Mouse (Mus musculus) layer of hippocampus, postnatal 36 days (tissue): ENCODE measurements around the gene Emg1. TPM values are rescaled to one million over a fixed set of nuclear protein-coding genes. Genes with fewer than 3 reads are reported as not detected.

Experiments used
- DNase-seq, 2 experiments: peaks; one replicate each; pipeline ENCODE4 v3.0.0; 2022
- microRNA-seq, 2 experiments: library from miRNA; unstranded; fragments of <30 nt; microRNA quantifications; one replicate each; pipeline ENCODE4 v1.2.0; 2021
- total RNA-seq, 2 experiments: library from RNA; stranded (reverse); gene quantifications; 2 replicates each; pipeline ENCODE4 v1.2.3; 2021

Gene Emg1
- total RNA-seq, 2 experiments from 2014 or later = 54.3 to 64.9 TPM

- no peak for DNase-seq
Measured at GRCm38 (mm10) chr6:124679486-124679885, 32.5 kb downstream of the Emg1 start.

- DNase-seq = no peak
Measured at GRCm38 (mm10) chr6:124678769-124679168, 33.2 kb downstream of the Emg1 start.

DNA sequence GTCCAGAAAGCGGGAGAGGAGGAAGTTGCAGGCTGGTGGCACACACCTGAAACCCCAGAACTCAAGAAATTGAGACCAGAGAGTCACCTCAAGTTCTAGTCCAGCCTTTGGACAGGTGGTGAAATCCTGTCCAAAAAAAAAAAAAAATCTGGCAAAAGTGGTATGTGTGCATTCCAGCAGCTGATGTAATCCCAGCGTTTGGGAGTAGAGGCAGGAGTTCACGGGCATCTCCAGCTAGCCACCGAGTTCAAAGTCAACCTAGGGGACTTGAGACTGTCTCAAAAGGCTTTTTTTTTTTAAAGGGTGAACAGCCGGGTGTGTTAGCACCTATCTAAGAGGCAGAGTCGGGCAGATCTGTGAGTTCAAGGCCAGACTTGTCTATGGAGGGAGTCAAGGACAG lies 35.8 kb downstream of the Emg1 start:
- no peak for DNase-seq

DNA sequence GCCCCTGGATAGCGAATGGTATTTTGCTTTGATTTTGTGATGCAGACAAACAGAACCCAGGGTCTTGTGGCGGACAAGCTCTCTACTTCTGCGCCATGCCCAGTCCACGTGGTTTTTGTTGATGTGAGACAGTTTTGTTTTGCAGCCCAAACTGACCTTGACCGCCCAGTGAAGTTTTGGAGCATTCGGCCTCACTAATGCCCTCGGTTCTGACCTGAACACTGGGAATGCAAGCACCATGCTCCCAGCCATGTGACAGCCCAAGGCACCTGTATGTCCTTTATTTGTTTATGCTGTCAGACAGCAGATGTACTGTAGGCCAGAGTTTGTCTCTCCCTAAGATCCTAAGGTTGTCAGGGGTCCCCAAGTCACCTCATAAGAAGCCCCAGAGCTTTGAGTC lies 37.4 kb downstream of the Emg1 start:
- DNase-seq = no peak

DNA sequence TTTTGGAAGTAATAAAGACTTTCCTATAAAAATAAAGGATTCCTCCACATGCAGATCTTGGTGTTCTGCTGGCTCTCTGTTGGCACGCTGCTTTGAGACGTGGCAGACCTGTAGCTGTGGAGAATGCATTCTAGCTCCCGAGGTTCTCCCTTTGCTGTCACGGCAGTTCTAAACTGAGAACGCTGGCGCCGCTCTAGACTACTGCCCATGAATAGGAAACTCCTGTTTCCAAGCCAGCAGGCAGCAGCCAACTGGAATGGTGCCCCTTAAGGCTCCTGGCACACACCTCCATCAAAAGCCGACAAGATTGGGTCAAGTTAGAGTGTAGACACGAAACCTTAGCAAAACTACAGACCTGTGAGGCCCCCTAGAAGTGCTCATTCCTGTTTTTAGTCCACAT lies 38.4 kb downstream of the Emg1 start:
- DNase-seq = peak in 1 of 2 experiments; percentile 33

DNA sequence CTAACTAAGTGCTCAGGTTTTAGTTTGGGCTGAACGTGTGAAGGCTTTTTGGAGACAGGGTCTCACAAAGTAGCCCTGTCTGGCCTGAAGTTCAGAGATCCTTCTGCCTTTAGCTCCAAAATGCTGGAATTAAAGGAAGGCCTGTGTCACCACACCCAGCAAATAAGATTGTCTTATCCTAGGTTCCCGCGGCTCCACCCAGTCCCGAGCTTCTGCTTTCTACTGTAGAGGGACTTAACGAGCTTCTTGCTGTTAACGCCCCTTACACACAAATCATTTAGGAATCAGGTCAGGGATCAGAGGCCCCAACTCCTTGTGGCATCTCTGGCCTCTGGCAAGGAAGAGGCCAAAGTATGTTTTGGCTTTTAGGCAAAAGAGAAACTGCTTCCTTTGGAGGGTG lies 39.9 kb downstream of the Emg1 start:
- DNase-seq = no peak

DNA sequence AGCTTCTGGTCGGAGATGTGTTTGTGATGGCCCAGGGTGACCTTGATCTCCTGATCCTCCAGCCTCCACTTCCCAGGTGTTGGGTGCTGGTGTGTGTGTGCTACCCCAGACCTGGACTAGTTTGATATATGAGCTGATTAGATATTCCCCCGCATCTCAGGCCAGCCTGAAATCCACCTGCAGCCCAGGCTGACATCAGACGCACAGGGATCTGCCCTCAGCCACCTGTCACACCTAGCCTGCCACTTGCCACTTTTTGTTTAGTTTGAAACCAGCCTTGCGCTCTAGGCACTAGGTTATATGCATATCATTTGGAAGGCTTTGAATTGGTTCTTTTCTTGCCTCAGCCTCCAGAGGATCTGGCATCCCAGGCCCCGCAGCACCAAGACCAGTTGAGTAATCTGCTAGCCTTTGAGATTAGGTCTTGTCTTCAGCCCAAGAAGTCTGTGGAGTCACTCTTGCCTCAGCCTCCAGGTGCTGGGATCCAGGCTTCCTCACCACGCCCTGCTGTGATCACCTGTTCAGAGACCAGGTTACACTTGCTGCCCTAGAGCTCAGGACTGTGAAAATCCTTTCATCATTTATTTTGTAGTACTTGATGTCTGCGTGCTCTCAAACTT lies 41.6 kb downstream of the Emg1 start:
- no peak for DNase-seq

GRCm38 (mm10) chr6:124669234-124669859 lies 42.6 kb downstream of the Emg1 start:
- DNase-seq = no peak

GRCm38 (mm10) chr6:124665011-124665410 lies 47.0 kb downstream of the Emg1 start:
- no peak for DNase-seq

DNA sequence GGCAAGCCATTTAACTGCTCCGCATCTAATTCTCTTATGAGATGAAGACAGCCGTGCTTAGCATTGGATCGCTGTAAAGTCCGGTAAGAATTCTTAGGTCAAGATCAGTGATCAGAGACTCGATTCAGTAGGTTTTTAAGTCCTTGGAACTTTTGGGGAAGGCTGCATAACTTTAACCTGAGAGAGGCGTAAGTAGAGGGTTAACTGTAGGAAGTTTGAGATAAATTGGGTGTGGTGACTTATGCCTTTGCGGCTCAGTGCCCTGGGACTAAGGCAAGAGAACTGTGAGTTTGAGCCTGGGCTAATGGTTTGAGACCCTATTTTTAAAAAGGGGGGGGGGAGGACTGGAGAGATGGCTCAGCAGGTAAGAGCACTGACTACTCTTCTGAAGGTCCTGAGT lies 47.7 kb downstream of the Emg1 start:
- DNase-seq = no peak

DNA sequence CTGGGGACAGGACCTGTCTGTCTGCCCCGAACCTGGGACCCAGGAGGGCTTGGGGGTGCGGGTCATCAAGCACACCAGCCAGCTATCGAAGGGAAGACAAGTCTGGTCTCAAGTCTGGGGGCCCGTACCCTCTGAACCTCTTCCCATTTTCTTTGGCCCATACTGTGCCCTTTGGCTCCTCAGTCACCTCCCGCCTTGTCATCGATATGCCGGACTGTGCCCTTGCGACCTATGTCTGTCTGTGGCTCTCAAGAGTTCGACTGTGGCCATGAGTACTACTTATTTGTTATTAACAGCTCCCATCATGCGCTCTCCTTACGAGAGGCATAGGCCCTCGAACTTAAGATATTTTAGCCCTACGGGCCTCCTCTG lies 48.6 kb downstream of the Emg1 start:
- no peak for DNase-seq

GRCm38 (mm10) chr6:124662477-124663423 lies 49.2 kb downstream of the Emg1 start, which contains the start of gene Lpcat3:
Gene Lpcat3 (plus strand): TSS chr6:124663027.
- peak; percentile 96 to 97 for DNase-seq

DNA sequence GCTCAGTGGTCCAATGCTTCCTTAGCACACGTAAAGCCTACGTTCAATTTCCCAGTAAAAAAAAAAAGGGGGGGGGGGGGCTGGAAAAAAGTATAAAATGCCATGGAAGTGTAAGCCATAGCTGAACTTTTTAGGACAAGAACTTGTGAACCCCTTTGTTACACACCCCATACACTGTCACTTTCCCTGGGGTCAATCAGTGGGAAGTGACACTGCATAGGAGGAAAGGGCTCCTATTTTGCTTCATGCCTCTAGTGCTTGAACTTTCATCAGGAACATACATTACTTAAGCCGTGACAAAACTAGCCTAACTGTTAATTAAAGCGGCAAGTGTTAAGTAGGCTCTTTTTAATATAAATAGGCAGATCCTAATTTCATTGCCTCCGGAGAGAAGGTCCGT lies 50.0 kb downstream of the Emg1 start:
- no peak for DNase-seq

GRCm38 (mm10) chr6:124661156-124661806 lies 50.7 kb downstream of the Emg1 start:
- no peak for DNase-seq

DNA sequence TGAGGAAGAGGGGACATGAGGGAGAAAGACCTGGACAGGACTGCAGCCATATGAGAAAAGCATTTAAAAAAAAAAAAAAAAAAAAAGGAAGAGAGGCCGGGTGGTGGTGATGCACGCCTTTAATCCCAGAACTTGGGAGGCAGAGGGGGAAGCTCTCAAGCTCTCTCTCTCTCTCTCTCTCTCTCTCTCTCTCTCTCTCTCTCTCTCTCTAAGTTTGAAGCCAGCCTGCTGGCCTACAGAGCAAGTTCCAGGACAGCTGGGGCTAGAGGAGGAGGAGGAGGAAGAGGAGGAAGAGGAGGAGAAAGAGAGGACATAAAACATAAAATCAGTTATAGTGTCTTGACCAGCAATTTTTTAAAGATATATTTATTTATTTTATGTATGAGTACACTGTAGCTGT lies 53.9 kb downstream of the Emg1 start:
- DNase-seq = no peak

DNA sequence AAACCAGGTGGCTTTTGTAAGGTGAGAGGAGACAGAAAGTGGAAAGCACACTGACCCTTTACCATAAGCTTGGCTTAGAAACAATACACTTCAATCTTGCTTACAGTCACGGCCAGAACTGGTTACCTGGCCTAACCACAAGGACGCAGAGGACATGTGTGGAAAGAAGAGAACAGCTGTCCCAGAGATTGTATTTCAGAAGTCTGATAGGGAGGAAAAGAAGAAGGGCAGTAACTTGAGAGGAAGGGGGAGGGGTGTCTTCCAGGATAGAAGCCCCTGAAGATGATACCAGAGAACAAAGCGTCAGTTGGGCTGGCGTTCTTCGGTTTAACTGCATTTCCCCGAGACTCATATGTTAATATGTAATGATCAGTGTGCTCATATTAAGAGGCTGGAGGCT lies 56.1 kb downstream of the Emg1 start:
- DNase-seq = no peak

Small RNAs within 50 kb of the gene (microRNA-seq; reads per million reads assigned to microRNA genes)
- gene Mir141 (0.85 to 1.2 reads per million in 2 experiments), gene Mir200c (17.3 to 28.4 reads per million in 2 experiments)

Other genes with a start within 250 kb of the Emg1 start
- 100 to 1,000 TPM; 255 to 264 TPM for gene Clstn3, start 247.4 kb downstream of the Emg1 start, total RNA-seq
- under 1 TPM; 0.13 to 0.15 TPM for gene C1rl, start 219.1 kb downstream of the Emg1 start, total RNA-seq
- under 1 TPM; 0.51 to 0.72 TPM for gene C1ra, start 199.8 kb downstream of the Emg1 start, total RNA-seq
- 1 to 10 TPM in 1 of 2 experiments, under 1 TPM in 1; 0.62 to 1.5 TPM for gene C1s1, start 169.8 kb downstream of the Emg1 start, total RNA-seq
- gene C1rb, start 141.9 kb downstream of the Emg1 start, total RNA-seq = under 1 TPM; 0.15 to 0.18 TPM
- under 1 TPM; 0.15 to 0.35 TPM for gene C1s2, start 76.1 kb downstream of the Emg1 start, total RNA-seq
- gene Lpcat3, start 49.2 kb downstream of the Emg1 start, total RNA-seq = 10 to 100 TPM; 27.1 to 33.5 TPM
- 100 to 1,000 TPM; 114 to 129 TPM for gene Phb2, start 158 bp upstream of the Emg1 start, total RNA-seq
- 1 to 10 TPM; 2.9 to 3.0 TPM for gene Ptpn6, start 26.5 kb upstream of the Emg1 start, total RNA-seq
- 100 to 1,000 TPM; 337 to 366 TPM for gene Grcc10, start 29.2 kb upstream of the Emg1 start, total RNA-seq
- not detected for gene Gm45234, start 43.8 kb upstream of the Emg1 start, total RNA-seq
- gene Atn1, start 44.3 kb upstream of the Emg1 start, total RNA-seq = 100 to 1,000 TPM; 139 to 170 TPM
- 1,000 to 10,000 TPM in 1 of 2 experiments, 100 to 1,000 TPM in 1; 956 to 1,045 TPM for gene Eno2, start 57.5 kb upstream of the Emg1 start, total RNA-seq
- 1 to 10 TPM in 1 of 2 experiments, under 1 TPM in 1; 1.00 to 3.5 TPM for gene Lrrc23, start 67.5 kb upstream of the Emg1 start, total RNA-seq
- 1 to 10 TPM; 2.9 to 3.1 TPM for gene Spsb2, start 96.5 kb upstream of the Emg1 start, total RNA-seq
- 100 to 1,000 TPM; 731 to 778 TPM for gene Tpi1, start 102.1 kb upstream of the Emg1 start, total RNA-seq
- gene Usp5, start 117.3 kb upstream of the Emg1 start, total RNA-seq = 100 to 1,000 TPM; 174 to 188 TPM
- gene Cdca3, start 117.4 kb upstream of the Emg1 start, total RNA-seq = 1 to 10 TPM in 1 of 2 experiments, under 1 TPM in 1; 0.38 to 1.2 TPM
- under 1 TPM in 1 of 2 experiments, not detected in 1; 0.17 TPM for gene Gnb3, start 128.1 kb upstream of the Emg1 start, total RNA-seq
- 10 to 100 TPM; 30.4 to 37.1 TPM for gene P3h3, start 145.6 kb upstream of the Emg1 start, total RNA-seq
- gene Gpr162, start 151.8 kb upstream of the Emg1 start, total RNA-seq = 100 to 1,000 TPM; 180 to 187 TPM
- gene Cd4, start 176.0 kb upstream of the Emg1 start, total RNA-seq = under 1 TPM in 1 of 2 experiments, not detected in 1; 0.23 TPM
- gene Lag3, start 199.5 kb upstream of the Emg1 start, total RNA-seq = 1 to 10 TPM; 2.1 to 2.3 TPM
- 1,000 to 10,000 TPM; 1,023 to 1,087 TPM for gene Ptms, start 207.9 kb upstream of the Emg1 start, total RNA-seq
- 100 to 1,000 TPM; 630 to 652 TPM for gene Mlf2, start 219.2 kb upstream of the Emg1 start, total RNA-seq